Mouse (Mus musculus) MEL (cell line): ENCODE measurements around the gene F10.

ENCODE experiments used
- CTCF ChIP-seq, 3 experiments: IDR thresholded peaks in 2 of 3; conservative IDR thresholded peaks in 1 of 3; 2 replicates each; pipeline ENCODE4 v1.5.1; 2011 to 2012; ENCODE audit warnings: low read length in 3 of 3, low read depth in 2 of 3, mild to moderate bottlenecking in 2 of 3, improper control_type of control experiment in 1 of 3, inconsistent platforms in 1 of 3, mixed read lengths in 1 of 3, moderate library complexity in 1 of 3; ENCODE audit not compliant: control insufficient read depth in 1 of 3, insufficient read depth in 1 of 3, poor library complexity in 1 of 3, severe bottlenecking in 1 of 3
- GATA1 ChIP-seq: IDR thresholded peaks from 2 replicates; pipeline ENCODE4 v1.6.1; 2011; ENCODE audit warnings: low read depth, low read length, improper control_type of control experiment
- JUND ChIP-seq: IDR thresholded peaks from 2 replicates; pipeline ENCODE4 v1.6.1; 2011; ENCODE audit warnings: low read depth, mild to moderate bottlenecking, improper control_type of control experiment, low read length

DNA sequence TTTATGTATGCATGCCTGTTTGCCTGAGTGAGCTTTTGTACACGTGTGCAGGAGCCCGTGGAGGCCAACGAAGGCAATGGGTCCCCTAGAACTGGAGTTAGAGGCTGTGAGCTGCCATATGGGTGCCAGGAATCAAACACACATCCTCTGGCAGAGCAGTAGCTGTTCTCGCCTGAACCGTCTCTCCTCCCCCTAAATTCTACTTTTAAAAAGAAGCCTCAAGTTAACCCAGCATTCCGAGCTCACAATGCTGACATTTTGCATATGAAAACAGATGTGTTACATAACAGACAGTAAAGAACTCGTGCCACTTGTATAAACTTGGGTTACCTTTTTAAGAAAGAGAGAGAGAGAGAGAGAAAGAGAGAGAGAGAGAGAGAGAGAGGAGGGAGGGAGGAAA lies 40.4 kb downstream of the F10 start:
- TF ChIP-seq CTCF (IDR thresholded peaks at IDR 0.05 in 2 of 3, conservative IDR thresholded peaks at IDR 0.05 in 1 of 3; ENCODE audit: control insufficient read depth in 1 of 3, insufficient read depth in 1 of 3, low read depth in 2 of 3, low read length in 3 of 3, poor library complexity in 1 of 3, severe bottlenecking in 1 of 3) (no peak), JUND (no peak), GATA1 (no peak)
